ENCODE assay signal across 7 mouse cellular contexts in genomic region chr14:54443712-54444618, GRCm38 (mm10). TPM values are rescaled to one million over a fixed set of nuclear protein-coding genes. Genes with fewer than 3 reads are reported as not detected.
A peak's percentile ranks its signal among the peaks of the same experiment; 100 is the strongest.
DNase-seq lines count a peak whose midpoint lies in the region.

No protein-coding gene starts in this region.

- peak; percentile 33 for DNase-seq in urinary bladder, postnatal 25 days (ENCODE audit: low spot score)
- no peak for DNase-seq in urinary bladder, postnatal 10 days (ENCODE audit: low spot score)
- peak; percentile 54 for DNase-seq in gastrocnemius, postnatal 10 days
- DNase-seq in kidney, postnatal 36 days, result peak; percentile 29 to 38
- peak; percentile 56 for DNase-seq in testis, postnatal 14 days (ENCODE audit: low spot score)
- no peak for DNase-seq in liver
- no peak for DNase-seq in cerebellum, adult 9-11 months

RNA-seq across cellular contexts. Expression of gene Mmp14, which starts 12.6 kb away (rescaled TPM):
- total RNA-seq in gastrocnemius, postnatal 10 days (2021), result 100 to 1,000 TPM; 115 to 167 TPM

RNA-seq across cellular contexts. Expression of gene Mrpl52, which starts 17.3 kb away (rescaled TPM):
- 100 to 1,000 TPM; 141 to 159 TPM for total RNA-seq in gastrocnemius, postnatal 10 days (2021)

RNA-seq across cellular contexts. Expression of gene Lrp10, which starts 20.0 kb away (rescaled TPM):
- total RNA-seq in gastrocnemius, postnatal 10 days (2021), result 10 to 100 TPM; 36.3 to 39.5 TPM

RNA-seq across cellular contexts. Expression of gene Slc7a7, which starts 26.4 kb away (rescaled TPM):
- 1 to 10 TPM; 3.1 to 5.5 TPM for total RNA-seq in gastrocnemius, postnatal 10 days (2021)

RNA-seq across cellular contexts. Expression of gene Rem2, which starts 31.9 kb away (rescaled TPM):
- total RNA-seq in gastrocnemius, postnatal 10 days (2021), result under 1 TPM in 1 of 2 experiments, not detected in 1; 0.14 TPM

Comparison
In these comparisons a context has a peak if more than half of its experiments do, and no peak if none do; other contexts are left out.
1. DNase-seq: peak in urinary bladder, postnatal 25 days (single experiment), gastrocnemius, postnatal 10 days (single experiment), kidney, postnatal 36 days (2 of 2) and testis, postnatal 14 days (single experiment); none in urinary bladder, postnatal 10 days (single experiment), liver (single experiment) and cerebellum, adult 9-11 months (single experiment).